Mouse (Mus musculus) hindbrain, embryonic 10.5 days (tissue): Measurements from ENCODE around the gene Engase. TPM values are rescaled to one million over a fixed set of nuclear protein-coding genes. Genes with fewer than 3 reads are reported as not detected.

Source experiments
- DNase-seq: peaks from one replicate; pipeline ENCODE4 v3.0.0-alpha.2; 2017; ENCODE audit warnings: low spot score
- H3K27ac ChIP-seq: fragments of 300-500 bp; sonication (generic); 2 replicates; pipeline ENCODE4 v1.5.1; 2016; ENCODE audit warnings: mild to moderate bottlenecking, moderate library complexity
- H3K27me3 ChIP-seq: fragments of 300-500 bp; sonication (generic); 2 replicates; pipeline ENCODE4 v1.6.1; 2016; ENCODE audit warnings: mild to moderate bottlenecking; ENCODE audit not compliant: poor library complexity, insufficient read depth, severe bottlenecking
- H3K36me3 ChIP-seq: fragments of 300-500 bp; sonication (generic); 2 replicates; pipeline ENCODE4 v1.6.1; 2016; ENCODE audit warnings: mild to moderate bottlenecking, moderate library complexity
- H3K4me1 ChIP-seq: fragments of 300-500 bp; sonication (generic); replicated peaks from 2 replicates; pipeline ENCODE4 v1.6.1; 2016; ENCODE audit warnings: mild to moderate bottlenecking
- H3K4me3 ChIP-seq: fragments of 300-500 bp; sonication (generic); 2 replicates; pipeline ENCODE4 v1.5.1; 2016; ENCODE audit warnings: mild to moderate bottlenecking, moderate library complexity
- H3K9me3 ChIP-seq: fragments of 300-500 bp; sonication (generic); 2 replicates; pipeline ENCODE4 v1.6.1; 2016; ENCODE audit warnings: mild to moderate bottlenecking, moderate library complexity
- whole genome bisulfite sequencing: fragments of 180-500 bp; shearing (Covaris S2); methylation state at CpG from one replicate; pipeline ENCODE4 v1.1.7; 2016; 5-methylcytosine and 5-hydroxymethylcytosine counted together
- polyA plus RNA-seq: library from polyadenylated mRNA; unstranded; fragments of >200 nt; fragmentation: Nextera tagmentation; extraction: Ambion mirVana; gene quantifications from 2 replicates; pipeline ENCODE4 v1.2.1, GENCODE M21; 2016

The Engase gene
- polyA plus RNA-seq, 1 experiment from 2014 or later = 8.9 TPM

- H3K27me3 ChIP-seq = peaks cover 5% of the 10 kb centered on the region; the same call in 1 of the 2 replicates
- no peak overlapping the region for H3K4me3 ChIP-seq
- H3K9me3 ChIP-seq = no peaks in the 10 kb centered on the region
- H3K27ac ChIP-seq = 0 out of 2 replicates have a peak overlapping the region, but pooled peaks have one; percentile 13
- WGBS = 84% methylated on average over 4 of the region's 4 CpGs
- peaks cover 29% of the 10 kb centered on the region; the same call in 1 of the 2 replicates for H3K4me1 ChIP-seq
- H3K36me3 ChIP-seq = no peaks in the 10 kb centered on the region
- DNase-seq = no peak
These were observed 47.0 kb downstream of the Engase start for GRCm38 (mm10) chr11:118523496-118524145.

- H3K36me3 ChIP-seq = no peaks in the 10 kb centered on the region
- 77% methylated on average over 11 of the region's 11 CpGs for WGBS
- peaks cover 34% of the 10 kb centered on the region for H3K4me1 ChIP-seq
- DNase-seq = no peak
- no peak overlapping the region; the same call in 1 of the 2 replicates for H3K27ac ChIP-seq
- H3K27me3 ChIP-seq = peaks cover 5% of the 10 kb centered on the region; the same call in 1 of the 2 replicates
- H3K4me3 ChIP-seq = no peak overlapping the region
- no peaks in the 10 kb centered on the region for H3K9me3 ChIP-seq
These were observed 48.4 kb downstream of the Engase start for GRCm38 (mm10) chr11:118525059-118525458.

- Histone ChIP-seq H3K9me3 (no peaks in the 10 kb centered on the region), H3K27me3 (peaks cover 19% of the 10 kb centered on the region), H3K36me3 (no peaks in the 10 kb centered on the region), H3K27ac (0 out of 2 replicates have a peak overlapping the region, but pooled peaks have one; percentile 5), H3K4me3 (no peak overlapping the region), H3K4me1 (peaks cover 39% of the 10 kb centered on the region)
- WGBS = 88% methylated on average over 9 of the region's 9 CpGs
- no peak for DNase-seq
These were observed 52.1 kb downstream of the Engase start for GRCm38 (mm10) chr11:118528761-118529160.

- Histone ChIP-seq H3K27me3 (peaks cover 22% of the 10 kb centered on the region), H3K27ac (no peak overlapping the region), H3K4me1 (peaks cover 39% of the 10 kb centered on the region), H3K4me3 (no peak overlapping the region), H3K9me3 (no peaks in the 10 kb centered on the region), H3K36me3 (no peaks in the 10 kb centered on the region)
- DNase-seq = no peak
- WGBS = 85% methylated on average over 8 of the region's 8 CpGs
These were observed 53.7 kb downstream of the Engase start for GRCm38 (mm10) chr11:118530313-118530712.

GRCm38 (mm10) chr11:118534382-118535092, 57.9 kb downstream of the Engase start:
- no peaks in the 10 kb centered on the region for H3K36me3 ChIP-seq
- DNase-seq = peak; percentile 79
- H3K27me3 ChIP-seq = peaks cover 17% of the 10 kb centered on the region; the same call in 1 of the 2 replicates
- 29% methylated on average over 18 of the region's 18 CpGs for WGBS
- H3K27ac ChIP-seq = no peak overlapping the region
- peaks cover 49% of the 10 kb centered on the region for H3K4me1 ChIP-seq
- H3K4me3 ChIP-seq = no peak overlapping the region
- no peaks in the 10 kb centered on the region for H3K9me3 ChIP-seq

GRCm38 (mm10) chr11:118538008-118538407, 61.4 kb downstream of the Engase start:
- DNase-seq = no peak
- H3K27ac ChIP-seq = no peak overlapping the region
- WGBS = 74% methylated on average over 11 of the region's 11 CpGs
- peaks cover 13% of the 10 kb centered on the region; the same call in 1 of the 2 replicates for H3K27me3 ChIP-seq
- peaks cover 56% of the 10 kb centered on the region for H3K4me1 ChIP-seq
- H3K4me3 ChIP-seq = no peak overlapping the region
- H3K36me3 ChIP-seq = no peaks in the 10 kb centered on the region
- H3K9me3 ChIP-seq = no peaks in the 10 kb centered on the region

Other genes with a start within 250 kb of the Engase start
- 13.9 and 23.0 TPM in 2 replicates for gene Cyth1, start 228.2 kb upstream of the Engase start, polyA plus RNA-seq
- gene Usp36, start 186.6 kb upstream of the Engase start, polyA plus RNA-seq = 18.9 and 21.6 TPM in 2 replicates
- gene Cep295nl, start 134.3 kb upstream of the Engase start, polyA plus RNA-seq = 0.19 and 0.21 TPM in 2 replicates
- 28.6 and 36.3 TPM in 2 replicates for gene Timp2, start 121.1 kb upstream of the Engase start, polyA plus RNA-seq
- gene Lgals3bp, start 74.7 kb upstream of the Engase start, polyA plus RNA-seq = 1.8 and 2.0 TPM in 2 replicates
- 23.7 and 31.1 TPM in 2 replicates for gene Cant1, start 57.7 kb upstream of the Engase start, polyA plus RNA-seq
- gene C1qtnf1, start 48.6 kb upstream of the Engase start, polyA plus RNA-seq = 1.8 and 2.0 TPM in 2 replicates